Mouse (Mus musculus) monocyte, adult 2 months (primary cell): ENCODE measurements around the gene Naa60.
A peak's percentile ranks its signal among the peaks of the same experiment; 100 is the strongest.

Source experiments
- DNase-seq, 2 experiments: peaks; one replicate each; pipeline ENCODE4 v3.0.0; 2022; ENCODE audit warnings: low spot score in 2 of 2, low read depth in 1 of 2

Gene Naa60

GRCm38 (mm10) chr16:3885065-3885670 lies 13.0 kb downstream of the Naa60 start:
- DNase-seq: no peak

GRCm38 (mm10) chr16:3891621-3892295 lies 19.6 kb downstream of the Naa60 start:
- DNase-seq: no peak

- DNase-seq: no peak
Observed at GRCm38 (mm10) chr16:3893739-3894138, 21.6 kb downstream of the Naa60 start.

- peak; percentile 57 to 59 for DNase-seq
Observed at GRCm38 (mm10) chr16:3895173-3895792, 23.1 kb downstream of the Naa60 start.

GRCm38 (mm10) chr16:3896046-3896445 lies 23.9 kb downstream of the Naa60 start:
- DNase-seq: no peak

GRCm38 (mm10) chr16:3896553-3896952 lies 24.4 kb downstream of the Naa60 start:
- no peak for DNase-seq

- DNase-seq: no peak
Observed at GRCm38 (mm10) chr16:3907471-3907870, 35.3 kb downstream of the Naa60 start.

GRCm38 (mm10) chr16:3908537-3909111 lies 36.4 kb downstream of the Naa60 start, which contains the start of the genes 1700037C18Rik and Cluap1:
Gene 1700037C18Rik, minus strand, starts transcription at chr16:3908689.
Gene Cluap1, plus strand, starts transcription at chr16:3908801.
- DNase-seq: peak; percentile 70 to 81

- no peak for DNase-seq
Observed at GRCm38 (mm10) chr16:3909118-3909517, 36.9 kb downstream of the Naa60 start.

GRCm38 (mm10) chr16:3920756-3921155 lies 48.6 kb downstream of the Naa60 start:
- DNase-seq: no peak

- no peak for DNase-seq
Observed at GRCm38 (mm10) chr16:3923515-3923914, 51.3 kb downstream of the Naa60 start.

- DNase-seq: no peak
Observed at GRCm38 (mm10) chr16:3923966-3924365, 51.8 kb downstream of the Naa60 start.

GRCm38 (mm10) chr16:3928582-3928981 lies 56.4 kb downstream of the Naa60 start:
- DNase-seq: no peak

GRCm38 (mm10) chr16:3929151-3929550 lies 57.0 kb downstream of the Naa60 start:
- peak; percentile 31 to 32 for DNase-seq

- DNase-seq: no peak
Observed at GRCm38 (mm10) chr16:3933536-3933935, 61.4 kb downstream of the Naa60 start.

GRCm38 (mm10) chr16:3934091-3934490 lies 61.9 kb downstream of the Naa60 start:
- no peak for DNase-seq

- DNase-seq: no peak
Observed at GRCm38 (mm10) chr16:3934701-3935100, 62.5 kb downstream of the Naa60 start.

- no peak for DNase-seq
Observed at GRCm38 (mm10) chr16:3951141-3951540, 79.0 kb downstream of the Naa60 start.
